7 mouse cellular contexts compared by ENCODE assay signal in the genomic region with DNA sequence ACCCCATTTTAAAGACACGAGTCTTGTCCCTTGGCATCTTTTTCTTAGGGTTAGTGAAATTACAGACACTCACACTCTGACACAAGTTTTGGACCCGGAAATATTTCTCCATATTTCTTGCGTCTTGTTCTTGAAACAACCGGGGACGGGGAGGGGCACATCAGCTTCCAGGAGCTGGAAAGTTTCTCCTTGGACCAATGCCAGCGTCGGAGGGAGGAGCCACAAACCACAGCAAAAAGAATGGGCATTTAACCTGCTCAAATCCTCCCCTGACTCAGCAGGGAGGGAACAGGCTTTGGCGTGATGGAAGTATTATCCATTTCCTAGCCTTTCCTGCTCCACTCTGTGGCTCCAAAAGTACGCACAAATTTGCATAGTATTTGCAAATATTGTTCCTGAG. TPM values are rescaled to one million over a fixed set of nuclear protein-coding genes. Genes with fewer than 3 reads are reported as not detected.
DNase-seq lines count a peak whose midpoint lies in the region; TF ChIP-seq lines count a peak whose summit lies in the region.

No protein-coding gene starts in this region.

- H3K4me3 ChIP-seq in bone marrow macrophage, adult 2 months (ENCODE audit: insufficient read depth, low read length), result no peak overlapping the region

- DNase-seq in retina, postnatal 1 day, result peak; percentile 43
- no peak for DNase-seq in retina, embryonic 14.5 days (ENCODE audit: low spot score)
- peak; percentile 84 for DNase-seq in kidney, postnatal 14 days
- peak; percentile 15 for DNase-seq in skeletal muscle tissue, adult 2 months (ENCODE audit: low read depth, low spot score)
- no peak for DNase-seq in cerebellum, adult 9-10 months
- DNase-seq in right cerebral cortex, adult 18-20 months, result no peak

- TF ChIP-seq CTCF in bone marrow macrophage, adult 2 months (IDR thresholded peaks at IDR 0.05; ENCODE audit: low read depth, low read length), result no peak

- peaks cover 69% of the 10 kb centered on the region for H3K4me1 ChIP-seq in bone marrow macrophage, adult 2 months (ENCODE audit: control insufficient read depth, insufficient read depth, low read length)

- H3K27ac ChIP-seq in bone marrow macrophage, adult 2 months (ENCODE audit: insufficient read depth, low read depth, low read length), result peak overlapping the region; percentile 27

- TF ChIP-seq POLR2A in bone marrow macrophage, adult 2 months (IDR thresholded peaks at IDR 0.05; ENCODE audit: borderline replicate concordance, low read depth, low read length), result no peak

RNA-seq across cellular contexts. Expression of a gene that starts 19.5 kb away (rescaled TPM):
- 12.2 and 18.1 TPM in 2 replicates for polyA plus RNA-seq in bone marrow macrophage, adult 2 months (2012; ENCODE audit: insufficient read depth, insufficient read length, missing spikeins)

Comparison
In these comparisons a context has a peak if more than half of its experiments do, and no peak if none do; other contexts are left out.
1. DNase-seq: peak in retina, postnatal 1 day (single experiment), kidney, postnatal 14 days (single experiment) and skeletal muscle tissue, adult 2 months (single experiment); none in retina, embryonic 14.5 days (single experiment), cerebellum, adult 9-10 months (single experiment) and right cerebral cortex, adult 18-20 months (single experiment).